Mouse (Mus musculus) kidney, postnatal 36 days (tissue): ENCODE results near the gene Vmn2r95.
"Not testable (repeated sequence)": the region's sequence is repeated elsewhere in the genome, so short reads cannot be mapped to it uniquely, and the experiment has no call there.

Experiments used
- DNase-seq, 2 experiments: peaks; one replicate each; pipeline ENCODE4 v3.0.0; 2021 to 2022; ENCODE audit warnings: mixed read lengths in 2 of 2

The Vmn2r95 gene

GRCm38 (mm10) chr17:18423778-18424177 is at the start of gene Vmn2r95:
Gene Vmn2r95 (plus strand): TSS chr17:18424078.
- DNase-seq = no peak

- no peak for DNase-seq
Observed at GRCm38 (mm10) chr17:18455619-18456140, 31.8 kb downstream of the Vmn2r95 start.

- DNase-seq = not testable (repeated sequence)
Observed at GRCm38 (mm10) chr17:18458126-18458634, 34.3 kb downstream of the Vmn2r95 start.

DNA sequence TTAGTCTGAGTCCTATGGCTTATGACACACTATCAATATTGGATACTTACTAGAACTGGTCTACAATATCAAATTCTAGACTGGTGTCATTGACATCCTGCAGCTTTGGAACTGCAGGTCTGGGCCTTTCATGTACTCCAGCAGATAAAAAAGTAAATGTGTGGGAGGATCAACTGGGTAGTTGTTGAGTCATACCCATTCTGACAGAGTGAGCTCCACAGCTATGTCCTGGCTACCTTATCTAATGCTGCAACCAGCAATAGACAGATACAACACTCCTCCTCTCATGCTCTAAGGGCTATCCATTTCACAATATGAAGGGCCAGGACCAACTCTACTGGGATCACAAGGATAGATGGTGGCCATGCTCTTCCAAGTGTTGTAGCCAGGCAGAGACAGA is 38.8 kb downstream of the Vmn2r95 start:
- DNase-seq = no peak

DNA sequence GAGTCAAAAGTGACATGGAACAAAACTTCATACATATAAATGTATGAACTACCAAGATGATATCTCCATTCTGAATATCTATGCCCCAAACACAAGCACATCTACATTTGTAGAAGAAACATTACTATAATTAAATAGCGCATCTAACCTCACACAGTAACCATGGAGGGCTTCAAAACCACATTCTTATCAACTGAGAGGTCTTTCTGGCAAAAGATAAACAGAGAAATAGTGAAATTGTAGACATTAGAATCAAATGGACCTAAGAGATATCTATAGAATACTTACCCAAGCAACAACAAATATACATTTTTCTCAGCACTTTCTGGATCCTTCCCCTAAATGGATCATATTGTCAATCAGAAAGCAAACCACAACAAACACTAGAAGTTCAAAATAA is 56.0 kb downstream of the Vmn2r95 start:
- no peak for DNase-seq
